Mouse (Mus musculus) liver, postnatal 0 days (tissue): ENCODE measurements around the gene Fabp1.

Source experiments
- CTCF ChIP-seq: sonication (generic); IDR thresholded peaks from 2 replicates; pipeline ENCODE4 v1.5.1; 2016; ENCODE audit warnings: antibody characterized with exemption, low read depth
- EP300 ChIP-seq: IDR thresholded peaks from 2 replicates; pipeline ENCODE4 v1.6.1; 2016; ENCODE audit warnings: antibody characterized with exemption, low read depth, mild to moderate bottlenecking

GRCm38 (mm10) chr6:71235944-71236343 is 36.3 kb downstream of the Fabp1 start:
- TF ChIP-seq CTCF: no peak
- TF ChIP-seq EP300: no peak
